Mouse (Mus musculus): ENCODE data around the gene Olfr1290.

The Olfr1290 gene

DNA sequence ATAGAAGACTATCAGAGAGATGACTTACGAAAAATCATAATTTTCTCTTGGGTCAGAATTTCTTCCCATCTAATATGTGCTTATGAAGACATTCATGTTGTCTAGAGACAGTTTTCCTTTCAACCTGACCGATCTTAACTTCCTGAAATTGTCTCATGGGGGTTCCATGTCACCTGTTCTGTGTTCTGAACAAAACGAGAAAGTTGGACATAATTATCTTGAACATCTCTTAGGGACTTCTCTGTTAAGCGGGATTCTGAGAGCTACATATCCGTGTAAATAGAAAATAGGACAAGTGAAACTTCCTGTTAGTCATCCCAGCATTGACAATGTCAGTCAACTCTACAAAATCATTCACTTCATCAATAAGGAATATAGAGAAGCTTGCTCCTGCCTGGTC is at the start of gene Olfr1290:
Gene Olfr1290, minus strand, starts transcription at position 101 of the 400 bp plus-strand sequence.
- DNase-seq (ENCODE audit: low spot score in 2 of 2): no peak

DNA sequence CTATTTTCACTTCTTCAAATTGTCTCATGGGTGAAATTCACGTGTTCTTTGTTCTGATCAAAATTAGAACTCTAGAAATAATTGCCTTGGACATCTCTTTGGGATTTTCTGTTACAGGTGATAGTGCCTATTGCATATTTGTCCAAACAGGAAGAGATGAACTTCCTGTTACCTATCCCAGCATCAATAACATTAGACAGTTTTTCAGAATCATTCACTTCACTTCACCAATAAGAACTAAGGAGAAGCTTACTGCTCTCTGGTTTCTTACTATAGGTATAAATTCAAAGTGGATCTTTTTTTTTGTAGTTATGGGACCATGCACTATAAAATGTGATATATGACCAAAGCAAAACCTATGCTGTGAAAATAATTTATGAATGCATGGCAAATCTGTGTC is 46.6 kb upstream of the Olfr1290 start, which contains the start of gene Olfr1294:
Gene Olfr1294, minus strand, starts transcription at position 101 of the 400 bp plus-strand sequence.
- no peak for DNase-seq (ENCODE audit: low spot score in 2 of 2)

- no peak for DNase-seq (ENCODE audit: low spot score in 2 of 2)
Measured at GRCm38 (mm10) chr2:111524903-111525302, 31.3 kb upstream of the Olfr1290 start, which contains the start of gene Olfr1293-ps. Olfr1293-ps (plus strand) TSS chr2:111525203.

DNA sequence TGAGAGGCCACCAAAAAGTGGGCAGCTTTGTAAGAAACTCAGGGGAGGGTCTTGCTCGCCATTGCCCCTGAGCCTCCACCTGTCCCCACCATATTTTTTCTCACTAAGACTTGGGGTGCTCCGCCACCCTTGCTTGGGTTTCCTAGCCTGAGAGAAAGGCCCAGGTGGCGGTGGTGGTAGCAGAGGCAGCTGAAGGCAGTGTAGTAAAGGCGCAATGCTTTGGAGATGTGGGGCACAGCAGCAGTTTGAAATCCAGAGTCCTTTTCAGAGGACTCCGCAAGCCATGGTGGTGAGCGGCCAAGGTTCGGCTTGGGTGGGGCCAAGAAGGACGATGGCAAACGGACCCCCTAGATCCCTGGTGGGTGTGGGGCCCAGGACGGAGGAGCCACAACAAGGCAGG is 23.8 kb upstream of the Olfr1290 start:
- DNase-seq (ENCODE audit: low spot score in 2 of 2): no peak

DNA sequence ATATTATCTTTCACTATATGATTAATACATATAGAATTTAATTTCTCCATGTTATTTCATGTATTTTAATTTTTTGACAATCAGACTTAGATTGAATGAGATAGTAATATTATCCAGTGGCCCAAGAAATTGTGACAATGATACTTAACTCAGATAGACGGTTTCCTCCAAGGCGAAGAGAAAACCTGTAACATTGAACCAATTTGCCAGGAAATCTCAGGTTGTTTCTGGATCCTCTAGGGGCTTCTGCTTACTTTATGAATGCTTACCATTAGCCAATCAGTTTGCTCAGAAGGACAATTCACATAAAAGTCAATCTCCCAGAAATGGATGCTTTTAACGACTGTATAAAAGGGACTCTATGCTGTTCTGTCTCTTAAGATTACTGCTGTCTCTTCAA is 3.3 kb upstream of the Olfr1290 start, which contains the start of gene Olfr1291-ps1:
Gene Olfr1291-ps1, plus strand, starts transcription at position 301 of the 400 bp plus-strand sequence.
- DNase-seq (ENCODE audit: low spot score in 2 of 2): no peak

GRCm38 (mm10) chr2:111480519-111480918 is 13.1 kb downstream of the Olfr1290 start, which contains the start of gene Olfr1289:
Olfr1289 (plus strand) TSS chr2:111480819.
- DNase-seq (ENCODE audit: low spot score in 2 of 2): no peak

DNA sequence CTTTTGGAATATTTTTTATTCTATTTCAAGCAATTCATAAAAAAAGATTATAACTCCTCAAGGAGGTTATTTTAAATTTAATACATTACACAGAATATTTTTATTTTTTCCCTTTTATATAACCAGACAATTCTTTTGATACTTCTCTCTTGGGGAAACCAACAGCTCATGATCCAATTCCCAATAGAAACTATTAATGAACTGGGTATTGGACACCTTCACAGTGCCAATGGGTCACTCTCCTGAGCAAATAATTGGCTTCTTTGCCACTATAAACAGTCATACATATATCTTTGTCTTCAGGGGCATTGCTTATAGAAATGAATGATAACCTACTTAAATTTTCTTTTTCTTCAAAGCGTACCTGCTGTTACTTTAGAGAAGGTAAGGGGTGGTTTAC is 19.8 kb downstream of the Olfr1290 start, which contains the start of gene Olfr1288:
Gene Olfr1288, plus strand, starts transcription at position 301 of the 400 bp plus-strand sequence.
- DNase-seq (ENCODE audit: low spot score in 2 of 2): no peak

GRCm38 (mm10) chr2:111448842-111449241 is 44.8 kb downstream of the Olfr1290 start, which contains the start of gene Olfr1287:
Olfr1287 (plus strand) TSS chr2:111449142.
- DNase-seq (ENCODE audit: low spot score in 2 of 2): no peak
